Mouse (Mus musculus) cerebellum, adult 8-10 months (tissue): ENCODE data around the gene Kat2a.
"Not testable (repeated sequence)": the region's sequence is repeated elsewhere in the genome, so short reads cannot be mapped to it uniquely, and the experiment has no call there.

ENCODE experiments used
- DNase-seq: peaks from one replicate; pipeline ENCODE4 v3.0.0; 2022

The Kat2a gene

DNA sequence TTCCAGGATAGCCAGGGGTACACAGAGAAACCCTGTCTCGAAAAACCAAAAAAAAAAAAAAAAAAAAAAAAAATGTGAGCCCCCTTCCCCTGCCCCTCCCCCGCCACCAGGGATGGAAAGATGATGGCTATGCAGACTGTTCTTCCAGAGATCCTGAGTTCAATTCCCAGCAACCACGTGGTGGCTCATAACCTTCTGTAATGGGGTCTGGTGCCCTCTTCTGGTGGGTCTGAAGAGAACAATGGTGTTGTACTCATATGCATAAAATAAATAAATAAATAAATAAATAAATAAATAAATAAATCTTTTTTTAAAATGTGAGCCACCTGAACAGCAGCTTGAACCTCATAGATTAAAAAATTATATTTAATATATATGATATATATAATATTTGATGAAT, 56.7 kb downstream of the Kat2a start:
- DNase-seq, result not testable (repeated sequence)
